Mouse (Mus musculus) heart, adult 2 months (tissue): ENCODE data around the gene Slc9a3r1.

Experiments used
- CTCF ChIP-seq: fragments of 200-600 bp; IDR thresholded peaks from 2 replicates; pipeline ENCODE4 v1.8.1; 2022; ENCODE audit warnings: antibody characterized with exemption, mild to moderate bottlenecking, moderate library complexity
- POLR2A ChIP-seq: fragments of 200-500 bp; IDR thresholded peaks from 2 replicates; pipeline ENCODE4 v1.6.1; 2011; ENCODE audit warnings: mild to moderate bottlenecking, low read depth, low read length, control low read depth; ENCODE audit not compliant: insufficient read depth

DNA sequence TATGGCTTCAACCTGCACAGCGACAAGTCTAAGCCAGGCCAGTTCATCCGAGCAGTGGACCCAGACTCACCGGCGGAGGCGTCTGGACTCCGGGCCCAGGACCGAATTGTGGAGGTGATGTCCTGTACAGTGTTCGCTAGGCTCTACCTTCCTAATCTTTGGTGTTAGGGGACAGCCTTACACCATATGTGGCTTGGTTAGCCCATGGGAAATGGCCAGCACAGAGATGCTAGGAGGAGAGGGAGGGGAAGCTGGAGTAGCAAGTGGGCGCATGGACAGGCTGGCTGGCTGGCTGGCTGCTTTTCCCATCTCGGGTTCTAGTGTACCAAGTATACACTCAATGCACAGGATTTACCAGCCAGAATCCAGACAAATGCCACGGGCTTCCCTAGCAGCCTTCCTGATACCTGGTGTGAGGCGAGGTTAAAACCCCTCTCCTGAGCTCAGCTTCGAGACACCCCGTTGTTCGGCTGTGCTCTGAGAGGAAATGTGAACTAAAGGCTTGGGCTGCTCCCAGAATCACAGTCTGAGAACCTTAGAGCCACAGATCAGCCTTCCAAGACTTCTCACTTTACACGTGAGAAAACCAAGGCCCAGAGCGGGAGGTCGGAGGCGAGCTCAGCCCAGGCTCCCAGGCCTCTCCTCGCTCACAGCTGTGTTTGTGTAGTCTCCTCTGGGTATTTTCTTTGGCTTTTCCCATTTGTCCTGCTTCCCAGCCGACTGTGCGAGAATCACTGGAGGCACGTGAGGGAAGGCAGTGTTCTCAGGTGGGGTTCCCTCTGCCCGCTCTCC is 13.5 kb downstream of the Slc9a3r1 start:
- no peak for TF ChIP-seq CTCF
- no peak for TF ChIP-seq POLR2A
